Mouse (Mus musculus): ENCODE measurements around the gene Hmga1. TPM values are rescaled to one million over a fixed set of nuclear protein-coding genes. Genes with fewer than 3 reads are reported as not detected.

Hmga1 gene
- polyA plus RNA-seq, 1 experiment from 2014 or later, result 116 TPM

DNA sequence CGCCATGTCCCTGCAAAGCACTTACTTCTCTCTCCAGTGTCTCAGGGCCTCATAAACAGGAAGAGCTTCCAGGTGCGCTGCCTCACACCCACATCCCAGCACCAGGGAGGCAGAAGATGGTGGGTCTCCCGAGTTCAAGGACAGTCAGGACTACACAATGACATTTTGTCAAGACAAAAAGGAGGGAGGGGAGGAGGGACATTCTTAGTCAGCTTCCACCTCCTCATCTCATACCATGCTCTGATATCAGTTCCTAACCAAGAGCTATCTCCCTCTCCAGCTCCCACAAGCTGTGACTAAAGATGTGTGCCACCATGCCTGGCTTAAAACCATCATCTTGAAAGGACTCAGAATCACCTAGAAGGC, 55.2 kb downstream of the Hmga1 start:
- Histone ChIP-seq H3K9ac (ENCODE audit: low read depth, low read length) (no peak overlapping the region), H3K4me2 (replicated peaks; ENCODE audit: low read depth) (no peak overlapping the region), H3K9me3 (ENCODE audit: control insufficient read depth) (no peaks in the 10 kb centered on the region), H3K36me3 (ENCODE audit: control insufficient read depth, insufficient read depth) (no peaks in the 10 kb centered on the region), H3K4me3 (ENCODE audit: low read depth, low read length) (no peak overlapping the region), H3K27me3 (replicated peaks; ENCODE audit: control insufficient read depth, insufficient read depth, low read length) (no peaks in the 10 kb centered on the region), H3K27ac (ENCODE audit: low read depth, low read length) (no peak overlapping the region), H3K4me1 (replicated peaks; ENCODE audit: control insufficient read depth, insufficient read depth, low read length) (no peaks in the 10 kb centered on the region)
- ATAC-seq, result no peak
- TF ChIP-seq CTCF (IDR thresholded peaks at IDR 0.05; ENCODE audit: low read depth), result no peak
- WGBS, result 46% methylated on average over 3 of the region's 3 CpGs

DNA sequence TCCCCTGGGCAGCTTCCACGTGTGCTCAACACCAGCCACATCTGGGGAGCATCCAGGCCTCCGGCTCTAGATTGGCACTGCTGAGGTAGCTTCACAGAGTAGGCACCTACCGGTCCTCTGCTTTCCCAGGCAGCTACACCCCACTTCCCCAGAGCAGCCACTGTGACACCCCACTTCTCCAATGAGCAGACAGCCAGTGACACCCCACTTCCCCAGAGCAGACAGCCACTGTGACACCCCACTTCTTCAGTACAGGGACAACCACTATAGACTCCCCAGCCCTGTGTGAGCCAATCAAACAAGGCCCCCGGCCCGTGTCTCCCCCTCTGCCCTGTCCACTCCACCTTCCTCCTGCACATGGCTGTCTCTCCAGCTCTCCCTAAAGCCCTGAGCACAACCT, 55.7 kb downstream of the Hmga1 start:
- Histone ChIP-seq H3K36me3 (ENCODE audit: control insufficient read depth, insufficient read depth) (no peaks in the 10 kb centered on the region), H3K9me3 (ENCODE audit: control insufficient read depth) (no peaks in the 10 kb centered on the region), H3K4me3 (ENCODE audit: low read depth, low read length) (no peak overlapping the region), H3K27ac (ENCODE audit: low read depth, low read length) (no peak overlapping the region), H3K27me3 (replicated peaks; ENCODE audit: control insufficient read depth, insufficient read depth, low read length) (no peaks in the 10 kb centered on the region), H3K9ac (ENCODE audit: low read depth, low read length) (no peak overlapping the region), H3K4me2 (replicated peaks; ENCODE audit: low read depth) (no peak overlapping the region), H3K4me1 (replicated peaks; ENCODE audit: control insufficient read depth, insufficient read depth, low read length) (no peaks in the 10 kb centered on the region)
- no peak for ATAC-seq
- WGBS, result 63% methylated on average over 5 of the region's 5 CpGs
- TF ChIP-seq CTCF (IDR thresholded peaks at IDR 0.05; ENCODE audit: low read depth), result no peak

DNA sequence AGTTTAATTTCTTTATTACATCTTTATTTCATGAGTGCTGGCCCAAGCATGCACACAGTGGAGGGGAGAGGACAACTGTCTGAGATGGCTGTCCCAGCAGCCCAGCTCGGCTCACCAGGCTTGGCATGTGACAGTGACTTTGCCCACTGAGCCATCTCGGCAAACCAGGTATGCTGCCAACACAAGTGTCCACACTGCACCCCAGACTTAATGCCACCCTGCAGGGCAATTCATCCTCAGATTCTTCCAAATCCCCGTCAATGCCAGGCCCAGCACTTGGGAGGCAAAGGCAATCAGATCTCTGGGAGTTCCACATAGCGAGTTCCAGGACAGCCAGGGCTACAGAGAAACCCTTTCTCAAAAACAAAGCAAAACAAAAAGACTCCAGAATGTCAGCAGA, 56.7 kb downstream of the Hmga1 start:
- Histone ChIP-seq H3K4me3 (ENCODE audit: low read depth, low read length) (no peak overlapping the region), H3K9me3 (ENCODE audit: control insufficient read depth) (no peaks in the 10 kb centered on the region), H3K27ac (ENCODE audit: low read depth, low read length) (no peak overlapping the region), H3K36me3 (ENCODE audit: control insufficient read depth, insufficient read depth) (no peaks in the 10 kb centered on the region), H3K9ac (ENCODE audit: low read depth, low read length) (no peak overlapping the region), H3K4me2 (replicated peaks; ENCODE audit: low read depth) (no peak overlapping the region), H3K4me1 (replicated peaks; ENCODE audit: control insufficient read depth, insufficient read depth, low read length) (no peaks in the 10 kb centered on the region), H3K27me3 (replicated peaks; ENCODE audit: control insufficient read depth, insufficient read depth, low read length) (no peaks in the 10 kb centered on the region)
- no peak for TF ChIP-seq CTCF (IDR thresholded peaks at IDR 0.05; ENCODE audit: low read depth)
- WGBS, result 79% methylated on average over 4 of the region's 4 CpGs
- no peak for ATAC-seq

Other genes with a start within 250 kb of the Hmga1 start
- gene Grm4, start 35.1 kb upstream of the Hmga1 start, polyA plus RNA-seq (2015; fragmentation: Nextera tagmentation; extraction: Ambion mirVana), result 0.47 TPM in 2 replicates
- 80.3 and 83.0 TPM in 2 replicates for gene AI413582, start 9.3 kb downstream of the Hmga1 start, polyA plus RNA-seq (2015; fragmentation: Nextera tagmentation; extraction: Ambion mirVana)
- gene Nudt3, start 67.0 kb downstream of the Hmga1 start, polyA plus RNA-seq (2015; fragmentation: Nextera tagmentation; extraction: Ambion mirVana), result 43.3 and 43.4 TPM in 2 replicates
- not detected in 2 replicates for gene RPS10-NUDT3, start 78.7 kb downstream of the Hmga1 start, polyA plus RNA-seq (2015; fragmentation: Nextera tagmentation; extraction: Ambion mirVana)
- gene Rps10, start 80.2 kb downstream of the Hmga1 start, polyA plus RNA-seq (2015; fragmentation: Nextera tagmentation; extraction: Ambion mirVana), result 591 and 603 TPM in 2 replicates
- gene Pacsin1, start 99.0 kb downstream of the Hmga1 start, polyA plus RNA-seq (2015; fragmentation: Nextera tagmentation; extraction: Ambion mirVana), result 1.2 and 1.4 TPM in 2 replicates
- 8.9 and 9.9 TPM in 2 replicates for gene Spdef, start 172.5 kb downstream of the Hmga1 start, polyA plus RNA-seq (2015; fragmentation: Nextera tagmentation; extraction: Ambion mirVana)